Mouse (Mus musculus): Measurements from ENCODE around the gene Sf3b2.

Gene Sf3b2

GRCm38 (mm10) chr19:5294972-5295735 is at the start of gene Sf3b2:
TSS of gene Sf3b2 (minus strand) at chr19:5295455.
- in situ Hi-C loops (cut with MboI, MseI): loop anchor here (10.0 kb wide), 1 partner anchor 490 kb away; no protein-coding TSS in a partner anchor

GRCm38 (mm10) chr19:5341360-5341759 is 46.1 kb upstream of the Sf3b2 start:
- in situ Hi-C loops (cut with MboI, MseI): no loop called here

- in situ Hi-C loops (cut with MboI, MseI): no loop called here
These were observed 42.7 kb upstream of the Sf3b2 start for GRCm38 (mm10) chr19:5337975-5338374.

DNA sequence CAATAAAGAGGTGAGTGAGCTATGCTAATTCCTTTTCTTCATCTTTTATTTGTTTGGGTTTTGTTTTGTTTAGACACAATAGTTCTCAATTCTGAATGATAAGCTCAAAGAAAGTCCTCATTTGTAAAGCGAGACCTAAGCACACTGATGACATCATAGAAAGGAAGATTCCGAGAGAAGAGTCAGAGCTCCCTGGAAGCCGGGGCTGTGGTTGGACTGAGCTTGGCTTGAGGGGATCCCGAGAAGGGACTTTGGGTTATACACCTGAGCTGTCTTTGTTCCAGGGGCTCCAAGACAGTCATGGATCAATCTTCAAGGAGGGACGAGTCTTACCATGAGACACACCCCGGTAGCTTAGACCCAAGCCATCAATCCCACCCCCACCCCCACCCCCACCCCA is 40.2 kb upstream of the Sf3b2 start, which contains the start of gene Catsper1:
Catsper1 (plus strand) TSS at position 301 of the 400 bp plus-strand sequence.
- in situ Hi-C loops (cut with MboI, MseI): no loop called here

- in situ Hi-C loops (cut with MboI, MseI): no loop called here
These were observed 39.5 kb upstream of the Sf3b2 start for GRCm38 (mm10) chr19:5334741-5335140.

GRCm38 (mm10) chr19:5327970-5328369 is 32.7 kb upstream of the Sf3b2 start:
- in situ Hi-C loops (cut with MboI, MseI): no loop called here

DNA sequence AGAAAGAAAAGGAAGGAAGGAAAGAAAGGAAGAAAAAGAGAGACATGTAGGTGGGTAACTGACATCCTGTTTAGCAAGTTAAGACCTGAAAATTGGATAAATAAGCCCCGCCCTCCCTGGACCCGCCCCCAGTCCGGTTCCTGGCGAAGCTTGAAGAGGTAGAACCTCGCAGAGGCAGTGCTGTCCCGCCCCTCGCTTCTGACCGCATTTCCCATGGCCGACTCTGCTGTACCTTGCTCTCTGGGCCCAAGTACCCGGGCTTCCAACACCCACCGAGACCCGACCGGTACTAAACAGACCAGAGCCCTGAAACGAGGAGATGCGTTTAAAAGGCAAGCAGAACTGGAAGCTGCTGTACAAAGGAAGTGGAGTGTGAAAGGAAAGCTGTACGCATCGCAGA is 28.5 kb upstream of the Sf3b2 start:
- in situ Hi-C loops (cut with MboI, MseI): no loop called here

- in situ Hi-C loops (cut with MboI, MseI): no loop called here
These were observed 17.9 kb upstream of the Sf3b2 start for GRCm38 (mm10) chr19:5313189-5313588.

DNA sequence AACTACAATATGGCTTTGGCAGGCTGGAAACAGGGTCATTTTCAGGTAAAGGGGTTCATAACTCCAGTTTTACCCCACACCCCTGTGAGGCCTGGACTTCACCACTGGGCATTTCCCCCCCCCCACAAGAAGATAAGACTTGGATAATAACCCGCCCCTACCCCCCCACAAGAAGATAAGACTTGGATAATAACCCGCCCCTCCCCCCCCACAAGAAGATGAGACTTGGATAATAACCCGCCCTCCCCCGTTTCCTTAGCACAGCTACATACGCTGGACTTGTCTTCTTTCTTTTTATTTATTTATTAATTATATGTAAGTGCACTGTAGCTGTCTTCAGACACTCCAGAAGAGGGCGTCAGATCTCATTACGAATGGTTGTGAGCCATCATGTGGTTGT is 13.8 kb upstream of the Sf3b2 start:
- in situ Hi-C loops (cut with MboI, MseI): no loop called here

GRCm38 (mm10) chr19:5306968-5307734 is 11.9 kb upstream of the Sf3b2 start:
- in situ Hi-C loops (cut with MboI, MseI): no loop called here

DNA sequence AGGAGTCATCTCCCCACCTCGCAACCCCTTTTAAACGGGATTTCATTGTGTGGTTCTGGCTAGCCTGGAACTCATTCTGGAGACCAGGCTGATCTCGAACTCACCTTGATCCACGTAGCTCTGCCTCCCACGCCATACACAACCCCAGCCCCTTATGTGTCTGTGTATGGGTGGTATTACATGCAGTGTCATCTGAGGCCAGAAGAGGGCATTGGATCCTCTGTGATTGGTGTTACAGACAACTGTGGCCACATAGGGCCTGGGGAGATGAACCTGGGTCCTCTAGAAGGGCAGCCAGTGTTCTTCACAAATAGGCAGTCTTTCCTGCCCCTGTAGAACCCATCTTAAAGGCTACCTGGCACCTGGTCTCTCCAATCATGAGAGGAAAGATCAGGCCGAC is 11.0 kb upstream of the Sf3b2 start:
- in situ Hi-C loops (cut with MboI, MseI): no loop called here

DNA sequence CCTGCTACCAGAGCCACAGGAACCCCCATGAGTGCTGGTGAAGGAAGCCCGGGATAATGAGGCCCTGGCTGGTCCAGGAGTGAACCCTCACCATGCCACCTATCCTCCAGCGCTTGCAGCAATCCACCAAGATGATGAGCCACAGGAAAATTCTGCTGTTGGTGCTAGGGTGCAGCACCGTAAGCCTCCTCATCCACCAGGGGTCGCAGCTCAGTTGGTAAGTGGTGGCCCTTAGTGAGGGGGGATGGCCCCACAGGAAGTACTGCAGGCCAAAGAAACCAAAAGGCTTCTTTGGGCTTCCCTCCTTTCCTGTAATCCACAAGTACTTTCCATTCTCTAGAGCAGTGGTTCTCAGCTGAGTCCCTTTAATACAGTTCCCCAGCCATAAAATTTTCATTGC is 7.2 kb upstream of the Sf3b2 start:
- in situ Hi-C loops (cut with MboI, MseI): no loop called here

DNA sequence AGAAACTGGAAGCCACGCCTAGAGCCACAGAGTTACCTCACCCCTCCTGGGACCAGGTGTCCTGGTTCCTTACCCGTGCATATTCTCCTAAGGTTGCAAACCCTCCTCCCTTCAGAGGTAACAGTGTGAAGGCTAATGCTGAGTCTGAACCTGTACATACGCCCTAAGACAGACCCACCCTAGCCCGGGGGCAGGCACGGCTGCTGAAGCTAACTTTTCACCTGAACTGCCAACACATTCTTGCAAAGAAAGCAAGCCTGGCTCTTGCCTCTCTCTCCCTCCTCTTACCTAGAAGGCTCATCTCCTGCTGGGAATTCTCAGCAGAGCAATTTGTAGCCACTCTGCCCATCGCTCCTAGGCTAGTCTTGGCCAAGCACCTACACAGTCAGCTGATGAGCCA is 5.3 kb upstream of the Sf3b2 start:
- in situ Hi-C loops (cut with MboI, MseI): no loop called here

DNA sequence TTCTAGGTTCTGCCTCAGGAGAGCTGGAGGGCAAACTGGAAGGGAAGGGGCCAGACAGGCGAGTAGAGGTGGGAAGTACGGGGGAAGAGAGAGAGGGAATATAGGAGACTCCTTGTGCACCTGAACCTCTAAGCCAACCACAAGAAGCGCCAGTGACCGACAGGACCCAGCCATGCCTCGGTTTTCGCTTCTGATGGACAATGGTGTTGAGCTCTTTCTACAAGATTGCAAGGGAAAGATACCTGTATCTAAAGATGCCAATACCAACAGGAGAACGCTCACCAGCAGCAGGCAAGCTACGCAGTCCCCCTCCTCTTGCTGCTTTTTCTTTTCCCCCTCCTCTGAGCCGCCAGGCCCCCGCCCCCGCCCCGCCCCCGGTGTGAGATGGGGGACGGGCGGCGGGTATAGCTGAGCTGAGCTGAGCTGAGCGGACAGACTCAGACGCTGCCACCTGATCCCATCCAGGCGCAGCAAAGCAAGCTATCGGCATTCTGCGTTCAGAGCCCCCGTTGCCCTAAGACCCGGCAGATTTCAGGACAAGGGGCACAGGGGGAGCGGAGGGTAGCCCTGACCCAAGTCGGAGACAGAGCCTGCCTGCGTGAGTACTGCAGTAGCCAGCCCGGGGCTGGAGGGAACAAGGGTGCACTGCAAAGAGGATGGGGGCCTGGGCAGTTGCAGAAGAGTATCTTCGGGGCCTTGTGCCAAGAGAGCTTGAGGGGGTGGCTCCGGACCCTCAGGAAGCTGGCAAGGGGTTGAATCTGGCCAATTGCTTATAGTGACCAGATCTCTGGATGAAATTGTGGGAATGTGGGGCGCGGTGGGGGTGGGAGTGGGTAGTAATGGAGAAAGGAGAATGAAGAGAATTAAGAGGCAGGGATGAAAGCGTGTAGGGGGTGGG is 2.9 kb upstream of the Sf3b2 start, which contains the start of gene Gal3st3:
Gal3st3 (plus strand) TSS at position 429 of the 898 bp plus-strand sequence.
- in situ Hi-C loops (cut with MboI, MseI): loop anchor here (10.0 kb wide), 1 partner anchor 493 kb away; no protein-coding TSS in a partner anchor

DNA sequence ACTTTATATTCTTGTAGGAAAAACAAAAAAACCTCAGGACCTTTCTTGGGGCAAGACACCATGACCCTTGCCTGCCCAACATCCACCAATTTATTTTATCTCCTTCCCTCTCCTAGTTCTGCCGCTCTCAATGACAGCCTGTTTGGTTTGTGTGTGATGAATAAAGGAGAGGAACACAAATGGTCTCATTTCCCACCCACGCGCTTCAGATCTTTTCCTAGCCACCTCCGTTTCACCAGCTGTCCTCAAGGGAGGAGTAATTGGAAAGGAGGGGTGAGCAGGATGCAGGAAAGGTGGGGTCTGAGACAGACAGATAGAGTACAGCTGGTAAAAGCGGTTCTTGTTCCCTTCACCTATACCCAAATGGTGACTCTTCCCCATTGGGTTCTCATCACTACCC is 1.4 kb upstream of the Sf3b2 start:
- in situ Hi-C loops (cut with MboI, MseI): loop anchor here (10.0 kb wide), 1 partner anchor 492 kb away; no protein-coding TSS in a partner anchor

DNA sequence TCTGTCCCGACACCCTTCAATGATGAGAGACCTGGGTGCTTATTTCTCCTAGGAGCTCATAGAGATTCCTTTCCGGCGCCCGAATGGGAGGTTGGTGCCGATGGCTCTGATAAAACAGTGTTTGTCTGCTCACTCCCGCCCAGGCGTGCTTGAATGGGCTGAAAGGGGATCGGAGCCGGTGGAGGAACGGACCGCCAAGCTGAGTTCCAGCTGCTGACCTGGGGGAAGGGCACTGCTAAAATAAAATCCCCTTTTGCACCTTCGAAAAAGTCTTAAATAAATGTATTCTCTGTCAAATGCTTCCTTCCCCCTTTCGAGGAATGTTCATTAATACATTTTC is 451 bp upstream of the Sf3b2 start:
- in situ Hi-C loops (cut with MboI, MseI): loop anchor here (10.0 kb wide), 1 partner anchor 491 kb away; no protein-coding TSS in a partner anchor

DNA sequence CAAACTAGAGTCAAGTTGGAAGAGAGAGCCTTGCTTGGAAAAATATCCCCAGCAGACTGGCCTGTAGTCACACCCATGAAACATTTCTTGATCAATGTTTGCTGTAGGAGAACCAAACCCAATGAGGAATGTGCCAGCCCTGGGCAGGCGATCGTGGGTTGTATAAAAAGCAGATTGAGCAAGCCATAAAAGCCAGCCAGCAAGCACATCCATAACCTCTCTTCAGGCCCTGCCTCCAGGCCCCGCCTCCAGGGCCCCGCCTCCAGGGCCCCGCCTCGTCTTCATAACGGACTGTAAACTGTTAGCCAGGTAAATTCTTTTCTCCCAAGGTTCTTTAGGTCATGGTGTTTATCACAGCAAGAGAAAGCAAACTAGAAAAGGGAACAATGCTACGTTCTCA is 16.9 kb downstream of the Sf3b2 start:
- in situ Hi-C loops (cut with MboI, MseI): no loop called here

GRCm38 (mm10) chr19:5277140-5277539 is 18.1 kb downstream of the Sf3b2 start:
- in situ Hi-C loops (cut with MboI, MseI): no loop called here

- in situ Hi-C loops (cut with MboI, MseI): no loop called here
These were observed 18.7 kb downstream of the Sf3b2 start for GRCm38 (mm10) chr19:5276531-5276930.

GRCm38 (mm10) chr19:5275736-5276135 is 19.5 kb downstream of the Sf3b2 start:
- in situ Hi-C loops (cut with MboI, MseI): no loop called here

DNA sequence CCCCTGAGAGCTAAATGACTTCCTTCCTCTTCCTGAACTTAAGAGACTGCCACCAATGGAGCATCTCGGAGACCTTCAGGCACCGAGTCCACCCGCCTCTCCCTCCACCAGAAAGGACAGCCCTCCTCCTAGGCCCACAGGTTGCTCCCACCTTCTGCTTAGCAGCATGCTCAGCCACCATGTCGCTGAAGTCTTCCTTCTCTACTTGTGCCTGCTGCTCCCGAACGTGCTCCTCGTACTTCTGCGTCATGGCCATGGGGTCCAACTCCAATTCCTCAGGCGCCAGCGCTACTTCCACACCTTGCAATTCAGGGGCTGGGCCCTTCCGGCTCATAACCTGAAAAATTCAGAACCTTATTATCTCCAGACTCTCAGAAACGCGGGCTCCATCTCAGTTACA is 20.6 kb downstream of the Sf3b2 start:
- in situ Hi-C loops (cut with MboI, MseI): no loop called here

DNA sequence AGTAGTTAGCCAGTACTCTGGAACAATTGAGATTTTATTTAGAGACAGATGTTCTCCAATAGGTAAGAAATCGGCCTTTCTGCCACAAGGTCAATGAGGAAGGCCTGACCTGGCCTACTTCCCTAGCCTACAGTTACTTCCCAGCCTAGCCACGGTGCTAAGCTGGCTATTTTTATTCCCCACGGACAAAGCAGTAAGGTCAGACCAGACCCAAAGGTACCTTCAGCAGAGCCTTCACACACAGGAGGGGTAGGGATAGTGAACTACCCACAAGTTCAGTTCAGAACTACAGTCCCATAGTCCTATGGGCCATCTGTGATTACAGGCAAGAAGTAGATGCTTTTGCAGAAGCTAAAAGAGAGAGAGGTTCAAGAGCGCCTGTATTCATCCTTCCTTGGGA is 21.3 kb downstream of the Sf3b2 start:
- in situ Hi-C loops (cut with MboI, MseI): no loop called here

All from T-helper 1 cell (primary cell).